Mouse (Mus musculus) forebrain, postnatal 0 days (tissue): ENCODE results near the gene Slc48a1. TPM values are rescaled to one million over a fixed set of nuclear protein-coding genes. Genes with fewer than 3 reads are reported as not detected.

Experiments used
- ATAC-seq: fragments of 200-750 bp; cut with Nextera tagmentation; 2 replicates; pipeline ENCODE4 v1.8.0; 2017; ENCODE audit warnings: mild to moderate bottlenecking, moderate library complexity
- DNase-seq: peaks from one replicate; pipeline ENCODE4 v3.0.0-alpha.2; 2015
- H3K27ac ChIP-seq: fragments of 300-500 bp; sonication (generic); 2 replicates; pipeline ENCODE4 v1.5.1; 2014; ENCODE audit warnings: low read depth, mild to moderate bottlenecking, antibody characterized with exemption, low read length, moderate library complexity, mixed read lengths
- H3K27me3 ChIP-seq: fragments of 300-500 bp; sonication (generic); 2 replicates; pipeline ENCODE4 v1.6.1; 2014; ENCODE audit warnings: mild to moderate bottlenecking, low read length, mixed read lengths; ENCODE audit not compliant: insufficient read depth
- H3K36me3 ChIP-seq: fragments of 300-500 bp; sonication (generic); 2 replicates; pipeline ENCODE4 v1.6.1; 2014; ENCODE audit warnings: mild to moderate bottlenecking, moderate library complexity; ENCODE audit not compliant: insufficient read depth
- H3K4me1 ChIP-seq: fragments of 300-500 bp; sonication (generic); 2 replicates; pipeline ENCODE4 v1.6.1; 2014; ENCODE audit warnings: antibody characterized with exemption; ENCODE audit not compliant: insufficient read depth
- H3K4me2 ChIP-seq: fragments of 300-500 bp; sonication (generic); 2 replicates; pipeline ENCODE4 v1.6.1; 2014; ENCODE audit warnings: low read depth, mild to moderate bottlenecking, moderate library complexity
- H3K4me3 ChIP-seq: fragments of 300-500 bp; sonication (generic); 2 replicates; pipeline ENCODE4 v1.5.1; 2014; ENCODE audit warnings: low read depth, low read length, mixed read lengths
- H3K9ac ChIP-seq: fragments of 300-500 bp; sonication (generic); 2 replicates; pipeline ENCODE4 v1.6.1; 2014; ENCODE audit warnings: mild to moderate bottlenecking
- H3K9me3 ChIP-seq: fragments of 300-500 bp; sonication (generic); 2 replicates; pipeline ENCODE4 v1.6.1; 2016; ENCODE audit warnings: low read length
- CTCF ChIP-seq: sonication (generic); IDR thresholded peaks from 2 replicates; pipeline ENCODE4 v1.5.1; 2016; ENCODE audit warnings: antibody characterized with exemption, control low read depth, low read depth
- WGBS: fragments of 180-500 bp; shearing (Covaris S2); extraction: QIAGEN DNeasy Blood & Tissue Kit; methylation state at CpG from one replicate; pipeline ENCODE4 v1.1.7; 2014; 5-methylcytosine and 5-hydroxymethylcytosine counted together
- polyA plus RNA-seq: library from polyadenylated mRNA; unstranded; fragments of >200 nt; fragmentation: Nextera tagmentation; extraction: Ambion mirVana; gene quantifications from 2 replicates; pipeline ENCODE4 v1.2.1, GENCODE M21; 2015
- total RNA-seq: library from RNA; depleted of rRNA; stranded (reverse); fragments of >200 nt; gene quantifications from 2 replicates; pipeline ENCODE4 v1.2.3, GENCODE M21; 2014

Slc48a1 gene
- total and polyA plus RNA-seq, 2 experiments from 2014 or later = 56.4 to 135 TPM

DNA sequence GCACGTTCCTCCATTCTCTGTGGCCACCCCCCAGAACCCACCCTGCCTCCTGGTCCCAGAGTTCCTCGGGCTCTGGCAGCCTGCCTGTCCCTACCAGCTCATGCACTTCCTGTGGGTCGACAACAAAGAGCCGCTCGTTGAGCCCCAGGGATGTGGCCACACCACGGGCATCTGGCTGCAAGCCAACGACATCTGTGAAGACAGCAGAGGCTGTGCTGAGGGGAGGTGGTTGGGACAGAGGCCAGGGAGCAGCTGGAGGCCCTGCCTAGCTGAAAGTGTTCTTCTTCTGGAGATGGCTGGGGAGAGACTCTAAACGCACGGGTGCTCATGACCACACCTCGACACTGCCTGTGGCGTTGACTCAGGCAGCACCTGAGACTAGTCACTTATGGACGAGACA, 27.6 kb upstream of the Slc48a1 start:
- peak; percentile 78 for DNase-seq
- no peak for TF ChIP-seq CTCF
- whole genome bisulfite sequencing = 18% methylated on average over 12 of the region's 12 CpGs
- Histone ChIP-seq H3K27me3 (no peaks in the 10 kb centered on the region), H3K4me2 (no peak overlapping the region), H3K9ac (no peak overlapping the region), H3K4me1 (no peaks in the 10 kb centered on the region), H3K9me3 (no peaks in the 10 kb centered on the region), H3K27ac (no peak overlapping the region), H3K4me3 (no peak overlapping the region), H3K36me3 (peaks cover 10% of the 10 kb centered on the region; the same call in 1 of the 2 replicates)
- ATAC-seq = peak; percentile 93

DNA sequence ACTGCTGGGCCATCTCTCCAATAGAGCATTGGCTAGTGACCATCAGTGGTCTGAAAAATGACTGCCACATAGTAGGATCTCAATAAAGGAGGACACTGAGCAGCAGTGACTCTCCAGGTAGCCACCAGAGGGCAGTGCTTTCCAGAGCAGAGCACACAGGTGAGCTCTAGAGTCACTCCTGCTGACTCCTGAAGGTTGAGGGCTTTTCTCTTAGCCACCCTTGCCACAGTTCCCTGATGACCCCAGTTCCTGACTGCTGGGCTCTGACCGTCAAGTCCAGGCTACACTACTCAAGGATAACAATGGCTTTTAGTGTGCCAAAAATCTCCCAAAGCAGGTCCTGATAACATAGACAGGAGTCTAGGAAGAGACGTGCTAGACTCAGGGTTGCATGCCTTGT, 26.6 kb upstream of the Slc48a1 start:
- H3K27ac ChIP-seq = no peak overlapping the region
- no peak overlapping the region for H3K4me2 ChIP-seq
- no peak overlapping the region for H3K9ac ChIP-seq
- no peak for DNase-seq
- no peak overlapping the region for H3K4me3 ChIP-seq
- no peaks in the 10 kb centered on the region for H3K9me3 ChIP-seq
- ATAC-seq = no peak
- TF ChIP-seq CTCF = peak; percentile 39
- H3K4me1 ChIP-seq = no peaks in the 10 kb centered on the region
- peaks cover 10% of the 10 kb centered on the region; the same call in 1 of the 2 replicates for H3K36me3 ChIP-seq
- no peaks in the 10 kb centered on the region for H3K27me3 ChIP-seq
- 82% methylated on average over 2 of the region's 2 CpGs for WGBS

DNA sequence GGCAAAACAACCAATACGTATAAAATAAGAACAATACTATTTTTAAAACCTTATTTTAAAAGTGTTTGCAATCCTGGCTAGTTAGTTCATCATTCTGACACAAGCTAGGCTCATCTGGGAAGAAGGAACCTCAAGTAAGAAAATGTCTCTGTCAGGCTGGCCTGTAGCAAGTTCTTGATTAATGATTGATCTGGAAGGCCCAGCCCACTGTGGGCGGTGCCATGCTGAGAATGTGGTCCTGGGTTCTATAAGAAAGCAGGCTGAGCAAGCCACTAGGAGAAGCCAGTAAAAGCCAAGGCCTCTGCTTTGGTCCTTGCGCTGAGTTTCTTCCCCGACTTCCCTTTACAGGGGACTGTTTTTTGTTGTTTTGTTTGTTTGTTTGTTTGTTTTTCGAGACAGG, 25.8 kb upstream of the Slc48a1 start:
- 94% methylated on average over 5 of the region's 5 CpGs for WGBS
- no peak for ATAC-seq
- H3K9me3 ChIP-seq = no peaks in the 10 kb centered on the region
- H3K4me2 ChIP-seq = no peak overlapping the region
- no peak overlapping the region for H3K9ac ChIP-seq
- TF ChIP-seq CTCF = no peak
- H3K27ac ChIP-seq = no peak overlapping the region
- H3K27me3 ChIP-seq = no peaks in the 10 kb centered on the region
- no peak overlapping the region for H3K4me3 ChIP-seq
- DNase-seq = no peak
- H3K36me3 ChIP-seq = peaks cover 5% of the 10 kb centered on the region; the same call in 1 of the 2 replicates
- H3K4me1 ChIP-seq = no peaks in the 10 kb centered on the region

DNA sequence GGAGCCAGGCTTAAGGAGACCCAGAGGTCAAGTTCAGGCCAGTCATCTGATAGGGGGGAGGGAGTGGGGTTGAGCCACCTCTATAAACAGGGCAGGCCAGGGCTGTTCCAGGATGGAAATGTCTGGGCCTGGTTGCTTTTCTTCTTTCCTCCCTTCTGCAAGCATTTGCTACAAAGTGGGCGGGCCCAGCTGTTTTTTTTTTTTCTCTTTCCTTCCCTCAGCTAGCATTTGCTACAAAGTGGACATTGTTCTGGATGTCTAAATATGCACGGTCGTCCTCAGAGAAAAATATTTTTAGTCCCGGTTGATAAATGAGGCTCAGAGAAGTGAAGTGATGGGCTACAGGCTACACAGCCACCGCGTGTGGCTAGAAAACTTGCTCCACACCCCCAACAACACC, 23.8 kb upstream of the Slc48a1 start:
- no peak for ATAC-seq
- Histone ChIP-seq H3K27ac (no peak overlapping the region), H3K4me3 (no peak overlapping the region), H3K27me3 (no peaks in the 10 kb centered on the region), H3K9ac (no peak overlapping the region), H3K4me2 (no peak overlapping the region), H3K9me3 (no peaks in the 10 kb centered on the region), H3K36me3 (peaks cover 9% of the 10 kb centered on the region), H3K4me1 (no peaks in the 10 kb centered on the region)
- no peak for TF ChIP-seq CTCF
- 44% methylated on average over 6 of the region's 6 CpGs for WGBS
- DNase-seq = no peak

DNA sequence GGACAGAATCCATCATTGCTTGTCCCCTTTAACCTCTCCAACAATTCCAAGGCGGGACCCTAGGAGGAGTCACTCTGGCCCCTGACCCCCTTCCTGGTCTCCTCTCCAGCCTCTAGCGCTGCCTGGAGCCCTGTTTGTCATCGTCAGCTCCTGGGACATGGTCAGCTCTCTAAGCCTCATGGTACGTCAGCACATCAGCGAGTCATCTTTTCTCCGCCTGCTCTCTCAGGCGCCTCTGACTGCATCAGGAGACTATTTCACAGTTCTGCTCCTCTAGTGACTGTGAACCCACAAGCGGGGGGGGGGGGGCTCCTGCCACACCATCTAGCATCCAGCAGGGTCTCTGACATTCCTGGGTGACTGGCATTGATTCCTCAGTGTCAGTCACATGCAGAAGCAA, 23.0 kb upstream of the Slc48a1 start:
- Histone ChIP-seq H3K9me3 (no peaks in the 10 kb centered on the region), H3K4me2 (no peak overlapping the region), H3K9ac (no peak overlapping the region), H3K27me3 (no peaks in the 10 kb centered on the region), H3K36me3 (peaks cover 13% of the 10 kb centered on the region), H3K4me1 (no peaks in the 10 kb centered on the region), H3K27ac (no peak overlapping the region), H3K4me3 (no peak overlapping the region)
- WGBS = 61% methylated on average over 8 of the region's 8 CpGs
- DNase-seq (no peak), ATAC-seq (no peak)
- no peak for TF ChIP-seq CTCF

DNA sequence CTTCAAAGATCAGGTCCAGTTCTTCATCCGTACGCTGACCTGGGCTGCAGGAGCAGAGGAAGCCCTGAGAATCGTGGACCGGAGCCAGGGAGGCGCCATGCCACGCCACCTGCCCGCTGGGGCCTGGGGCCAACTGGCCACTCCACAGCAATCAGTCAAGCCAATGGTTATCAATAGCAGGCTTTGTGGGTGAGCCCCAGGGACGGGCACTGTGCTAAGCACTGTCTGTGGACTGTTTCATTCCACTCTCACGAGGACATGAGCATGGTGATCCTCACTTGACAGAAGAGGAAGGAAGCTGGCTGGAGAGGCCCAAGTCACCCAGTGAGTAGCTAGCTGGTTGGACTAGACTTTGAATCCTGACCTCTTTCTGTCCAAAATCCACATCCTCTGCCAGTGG, 18.3 kb upstream of the Slc48a1 start:
- peaks cover 8% of the 10 kb centered on the region for H3K36me3 ChIP-seq
- H3K9me3 ChIP-seq = no peaks in the 10 kb centered on the region
- no peak overlapping the region for H3K9ac ChIP-seq
- WGBS = 83% methylated on average over 9 of the region's 9 CpGs
- no peak for DNase-seq
- H3K4me2 ChIP-seq = no peak overlapping the region
- H3K4me3 ChIP-seq = no peak overlapping the region
- no peak for TF ChIP-seq CTCF
- H3K4me1 ChIP-seq = no peaks in the 10 kb centered on the region
- H3K27ac ChIP-seq = no peak overlapping the region
- no peak for ATAC-seq
- no peaks in the 10 kb centered on the region for H3K27me3 ChIP-seq

DNA sequence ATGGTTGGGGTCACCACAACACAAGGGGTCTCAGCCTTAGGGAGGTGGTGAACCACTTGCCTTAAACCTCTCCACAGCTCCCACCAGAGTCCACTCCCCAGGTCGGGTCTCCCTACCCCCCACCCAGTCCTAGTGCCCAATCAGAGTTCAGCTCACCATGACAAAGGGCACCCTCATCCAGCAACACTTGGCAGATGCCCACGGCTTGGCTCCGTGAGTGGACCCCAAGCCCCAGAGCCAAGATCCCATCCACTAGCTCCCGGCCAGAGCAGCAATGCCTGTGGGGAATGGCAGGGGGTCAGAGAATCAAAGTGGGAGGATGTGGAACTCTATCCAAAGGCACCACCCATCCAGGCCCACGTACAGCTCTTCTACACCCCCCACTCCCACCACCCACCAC, 17.4 kb upstream of the Slc48a1 start:
- no peak overlapping the region for H3K9ac ChIP-seq
- DNase-seq = no peak
- no peak overlapping the region for H3K27ac ChIP-seq
- H3K4me1 ChIP-seq = no peaks in the 10 kb centered on the region
- H3K4me2 ChIP-seq = no peak overlapping the region
- H3K27me3 ChIP-seq = no peaks in the 10 kb centered on the region
- no peak for ATAC-seq
- TF ChIP-seq CTCF = no peak
- peaks cover 8% of the 10 kb centered on the region for H3K36me3 ChIP-seq
- H3K9me3 ChIP-seq = no peaks in the 10 kb centered on the region
- H3K4me3 ChIP-seq = no peak overlapping the region
- 47% methylated on average over 5 of the region's 5 CpGs for WGBS

DNA sequence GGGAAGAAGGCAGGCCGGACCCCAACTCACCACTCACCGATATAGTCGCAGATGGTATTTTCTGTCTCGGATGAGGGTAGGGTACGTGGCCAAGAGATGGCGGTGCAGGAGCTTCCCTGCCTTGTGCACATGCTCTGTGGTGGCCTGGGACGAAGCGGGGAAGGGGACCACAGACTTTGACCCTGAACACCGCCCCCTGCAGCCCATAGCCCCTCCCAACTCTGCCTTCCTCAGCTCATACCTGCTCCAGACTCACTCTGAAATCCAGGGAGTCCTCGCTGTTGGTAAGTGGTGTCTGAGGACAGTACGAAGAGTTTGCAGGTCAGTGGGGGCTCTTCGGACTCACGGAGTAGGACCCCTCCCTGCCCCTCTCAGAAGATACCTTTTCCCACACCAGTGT, 16.9 kb upstream of the Slc48a1 start:
- H3K4me1 ChIP-seq = 0 out of 2 replicates have a peak, but pooled peaks cover 3% of the 10 kb centered on the region
- peaks cover 8% of the 10 kb centered on the region for H3K36me3 ChIP-seq
- ATAC-seq (no peak), DNase-seq (no peak)
- TF ChIP-seq CTCF = no peak
- no peak overlapping the region for H3K27ac ChIP-seq
- no peaks in the 10 kb centered on the region for H3K27me3 ChIP-seq
- 41% methylated on average over 13 of the region's 13 CpGs for WGBS
- H3K9ac ChIP-seq = no peak overlapping the region
- H3K4me3 ChIP-seq = no peak overlapping the region
- H3K9me3 ChIP-seq = no peaks in the 10 kb centered on the region
- no peak overlapping the region for H3K4me2 ChIP-seq
